Comparison of ENCODE assay signal across 16 mouse cellular contexts in the genomic region with DNA sequence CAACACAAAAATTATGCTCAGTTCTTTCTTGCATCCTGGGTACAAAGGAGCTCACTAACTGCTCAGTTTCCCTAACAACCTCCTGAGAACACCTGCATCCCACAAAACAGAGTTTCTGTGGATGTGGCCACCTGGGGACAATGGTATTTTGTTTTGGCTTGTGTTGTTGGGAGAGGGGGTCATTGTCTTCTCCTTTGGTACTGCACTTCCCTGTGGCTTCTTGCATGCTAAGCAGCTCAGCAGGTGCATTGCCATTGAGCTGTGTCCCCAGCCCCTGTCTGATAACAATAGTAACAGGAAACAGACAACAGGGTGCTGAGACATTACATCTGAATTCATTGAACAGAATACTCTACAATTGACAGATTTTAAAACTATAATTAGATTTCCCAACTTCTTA.
"Had no signal": no experiment of that assay in that cellular context is flagged by ENCODE, and none has a peak within 500 bp of the region (broad histone marks: within the 10 kb centered on the region; RNA-seq: fewer than 3 reads in every experiment).

No protein-coding gene starts in this region.

- H3K27me3 ChIP-seq: liver, embryonic 15.5 days; lung, embryonic 15.5 days; megakaryocyte, embryonic 14.5 days; midbrain, embryonic 12.5 days; midbrain, embryonic 15.5 days; neural tube, embryonic 12.5 days had no signal

- H3K9ac ChIP-seq: liver, embryonic 15.5 days; liver, postnatal 0 days; lung, embryonic 15.5 days; midbrain, embryonic 12.5 days; midbrain, embryonic 15.5 days; neural tube, embryonic 12.5 days had no signal

- H3K4me1 ChIP-seq: liver, embryonic 15.5 days; lung, embryonic 15.5 days; megakaryocyte, embryonic 14.5 days; midbrain, embryonic 12.5 days; neural tube, embryonic 12.5 days had no signal

- ATAC-seq: liver, postnatal 0 days; lung, postnatal 0 days; midbrain, embryonic 15.5 days had no signal

- DNase-seq: liver, postnatal 0 days; lung, adult 2 months; lung, postnatal 14 days; lung, postnatal 36 days; right cerebral cortex, postnatal 14 days; thymus, adult 18-20 months; thymus, postnatal 14 days; thymus, postnatal 36 days had no signal

- H3K27ac ChIP-seq: liver, embryonic 15.5 days; lung, embryonic 15.5 days; macrophage; midbrain, embryonic 12.5 days; midbrain, embryonic 15.5 days; neural tube, embryonic 12.5 days had no signal

- H3K9me3 ChIP-seq: liver, embryonic 15.5 days; lung, embryonic 15.5 days; megakaryocyte, embryonic 14.5 days; midbrain, embryonic 12.5 days; midbrain, embryonic 15.5 days; neural tube, embryonic 12.5 days had no signal

- H3K4me2 ChIP-seq: liver, embryonic 15.5 days; lung, embryonic 15.5 days; midbrain, embryonic 12.5 days; midbrain, embryonic 15.5 days; neural tube, embryonic 12.5 days had no signal

- H3K36me3 ChIP-seq: liver, embryonic 15.5 days; lung, embryonic 15.5 days; midbrain, embryonic 12.5 days; midbrain, embryonic 15.5 days; neural tube, embryonic 12.5 days had no signal

- H3K4me3 ChIP-seq: liver, embryonic 15.5 days; lung, embryonic 15.5 days; megakaryocyte, embryonic 14.5 days; midbrain, embryonic 12.5 days; midbrain, embryonic 15.5 days; neural tube, embryonic 12.5 days had no signal
